Mouse (Mus musculus) v-Abl transformed pro-B cells (cell line): Measurements from ENCODE around the gene Mark2.

ENCODE experiments used
- in situ Hi-C, 2 experiments: fragments of 400-800 bp; cut with MboI; formaldehyde crosslinking; loops; one replicate each; pipeline ENCODE4 v1.15.1; 2025; ENCODE audit not compliant: unreplicated experiment in 2 of 2

The Mark2 gene

DNA sequence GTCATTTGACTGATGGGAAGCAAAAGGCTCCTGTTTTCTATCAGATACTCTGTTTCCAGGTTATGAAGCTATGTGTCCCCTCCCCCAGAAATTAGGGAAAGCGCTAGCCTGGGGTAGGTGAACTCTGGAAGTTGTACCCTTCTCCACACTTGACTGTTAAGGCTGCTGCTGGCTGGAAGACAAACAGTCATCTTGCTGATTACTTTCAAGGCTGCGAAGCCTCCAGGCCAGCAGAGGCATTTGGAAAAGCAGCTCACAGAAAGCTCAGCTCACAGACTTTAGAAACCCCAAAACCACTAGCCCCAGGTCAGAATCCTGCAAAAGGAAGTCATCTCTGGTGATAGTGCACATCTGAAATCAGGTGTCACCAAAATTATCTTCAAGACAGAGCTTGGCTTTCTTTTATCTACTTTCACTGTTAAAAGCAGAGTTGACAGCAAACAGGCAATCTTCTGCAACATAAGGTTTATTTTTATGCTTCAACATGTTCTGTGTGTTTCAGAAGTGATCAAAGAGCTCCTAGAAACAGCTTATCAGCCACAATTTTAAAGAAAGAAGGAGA is 3.8 kb downstream of the Mark2 start:
- in situ Hi-C loops: no loop called here

- in situ Hi-C loops: no loop called here
Observed at GRCm38 (mm10) chr19:7335656-7336055, 6.0 kb downstream of the Mark2 start.

DNA sequence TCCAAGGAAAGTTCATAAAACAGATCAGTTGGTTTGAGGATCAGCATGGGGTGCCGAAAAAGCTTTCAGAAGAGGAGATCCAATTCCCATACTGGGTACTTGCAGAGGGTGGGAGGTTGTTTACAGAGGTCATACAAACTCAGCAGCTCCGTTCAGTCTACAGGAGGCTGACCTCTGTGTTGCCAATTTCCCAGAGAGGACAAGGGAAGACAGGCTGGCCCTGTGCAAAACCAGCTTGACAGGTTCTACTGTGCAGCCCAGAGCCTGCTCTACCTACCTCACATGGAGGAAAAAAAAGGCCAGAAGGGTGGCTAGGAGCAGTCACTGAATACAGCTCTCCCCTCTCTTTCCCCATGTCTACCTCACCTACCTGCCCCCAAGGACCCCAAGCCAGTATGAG is 7.6 kb downstream of the Mark2 start:
- in situ Hi-C loops: loop anchor here in 1 of 2 experiments (5.0 kb wide), 1 partner anchor 47 kb away; no protein-coding TSS in a partner anchor

DNA sequence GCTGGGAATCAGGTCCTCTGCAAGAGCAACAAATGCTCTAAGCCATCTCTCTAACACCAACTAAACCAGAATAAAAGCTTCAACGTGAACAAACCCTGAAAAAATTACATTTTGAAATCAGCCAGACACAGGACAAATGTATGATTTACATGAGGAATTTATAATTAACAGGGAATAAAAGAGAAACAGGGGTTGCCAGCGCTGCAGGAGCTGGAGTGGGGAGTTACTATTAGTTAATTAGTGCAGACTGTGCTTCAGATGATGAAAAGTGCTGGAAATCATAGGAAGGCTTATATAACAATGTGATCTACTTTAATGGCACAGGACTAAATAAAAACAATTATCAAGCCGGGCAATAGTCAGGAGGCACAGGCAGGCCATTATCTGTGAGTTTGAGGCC is 20.3 kb downstream of the Mark2 start:
- in situ Hi-C loops: no loop called here

DNA sequence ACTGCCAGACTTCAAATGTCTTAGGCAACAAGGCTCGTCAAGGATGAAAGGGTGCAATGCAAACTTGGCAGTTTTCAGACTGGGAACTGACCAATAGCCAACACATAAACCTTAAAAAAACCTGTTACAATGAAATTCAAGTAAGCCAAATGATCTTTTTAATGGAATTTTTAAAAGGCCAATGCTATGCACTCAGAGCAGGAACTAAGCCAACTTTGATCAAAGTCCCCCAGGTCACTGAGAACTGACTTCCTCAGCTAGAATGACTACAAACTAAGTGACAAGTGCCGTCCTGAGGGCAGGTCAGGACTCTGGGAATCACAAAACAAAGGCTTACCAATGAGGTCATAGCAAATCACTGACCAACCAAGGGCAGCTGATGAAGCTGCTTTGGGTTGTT is 21.5 kb downstream of the Mark2 start:
- in situ Hi-C loops: no loop called here

- in situ Hi-C loops: no loop called here
Observed at GRCm38 (mm10) chr19:7317716-7318115, 23.9 kb downstream of the Mark2 start.

DNA sequence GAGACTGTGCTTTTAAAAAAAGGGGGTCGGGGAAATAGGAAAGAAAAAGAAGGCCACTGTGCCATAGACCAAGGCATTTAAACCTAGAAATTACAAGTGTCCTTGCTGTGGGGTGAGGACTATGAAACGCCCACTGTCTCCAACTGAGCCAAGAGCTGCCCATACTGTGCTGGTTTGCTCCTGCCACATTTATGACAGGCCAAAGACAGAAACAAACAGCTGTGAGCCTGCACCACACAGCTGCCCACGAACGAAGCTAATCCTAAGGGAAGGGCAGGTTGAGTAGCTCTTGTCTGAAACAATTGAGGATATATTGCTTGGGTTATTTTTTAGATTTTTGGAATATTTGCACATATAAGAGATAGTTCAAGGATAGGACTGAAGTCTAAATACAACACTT is 24.8 kb downstream of the Mark2 start:
- in situ Hi-C loops: no loop called here

GRCm38 (mm10) chr19:7315587-7315984 is 26.1 kb downstream of the Mark2 start:
- in situ Hi-C loops: no loop called here

GRCm38 (mm10) chr19:7314976-7315586 is 26.6 kb downstream of the Mark2 start:
- in situ Hi-C loops: no loop called here

DNA sequence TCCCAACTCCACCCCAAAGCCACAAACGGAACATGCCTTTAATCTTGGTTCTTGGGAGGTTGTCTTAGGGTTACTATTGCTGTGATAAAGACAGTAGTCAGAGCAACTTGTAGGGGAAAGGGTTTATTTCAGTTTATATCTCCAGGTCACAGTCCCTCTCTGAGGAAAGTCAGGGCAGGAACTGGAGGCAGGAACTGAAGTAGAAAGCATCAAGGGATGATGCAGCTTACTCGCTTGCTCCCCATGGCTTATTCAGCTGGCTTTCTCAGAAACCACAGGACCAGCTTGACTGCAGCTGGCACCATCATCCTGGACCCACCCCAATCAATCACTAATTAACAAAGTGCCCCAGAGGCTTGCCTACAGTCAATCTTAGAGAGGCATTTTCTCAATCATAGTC is 28.0 kb downstream of the Mark2 start:
- in situ Hi-C loops: no loop called here

GRCm38 (mm10) chr19:7311306-7311705 is 30.4 kb downstream of the Mark2 start:
- in situ Hi-C loops: no loop called here

DNA sequence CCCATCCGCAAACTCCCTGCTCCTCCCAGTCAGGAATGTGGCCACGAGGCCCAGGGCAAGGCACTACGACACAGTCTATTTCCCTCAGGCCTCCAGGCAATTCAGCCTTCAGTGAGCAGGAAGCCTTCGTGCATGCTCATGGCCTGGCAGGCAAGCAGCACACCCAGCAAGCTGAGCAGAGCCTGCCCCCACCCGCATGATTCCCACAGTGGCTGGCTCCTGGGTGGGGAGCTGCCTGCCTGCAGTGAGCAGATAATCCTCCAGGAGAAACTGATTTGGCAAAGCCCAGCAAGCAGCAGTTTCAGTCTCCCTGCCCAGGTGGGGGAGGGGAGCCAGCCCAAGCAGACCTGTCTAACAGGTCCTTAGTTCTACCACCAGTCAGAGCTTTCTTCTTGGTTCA is 31.0 kb downstream of the Mark2 start:
- in situ Hi-C loops: no loop called here

DNA sequence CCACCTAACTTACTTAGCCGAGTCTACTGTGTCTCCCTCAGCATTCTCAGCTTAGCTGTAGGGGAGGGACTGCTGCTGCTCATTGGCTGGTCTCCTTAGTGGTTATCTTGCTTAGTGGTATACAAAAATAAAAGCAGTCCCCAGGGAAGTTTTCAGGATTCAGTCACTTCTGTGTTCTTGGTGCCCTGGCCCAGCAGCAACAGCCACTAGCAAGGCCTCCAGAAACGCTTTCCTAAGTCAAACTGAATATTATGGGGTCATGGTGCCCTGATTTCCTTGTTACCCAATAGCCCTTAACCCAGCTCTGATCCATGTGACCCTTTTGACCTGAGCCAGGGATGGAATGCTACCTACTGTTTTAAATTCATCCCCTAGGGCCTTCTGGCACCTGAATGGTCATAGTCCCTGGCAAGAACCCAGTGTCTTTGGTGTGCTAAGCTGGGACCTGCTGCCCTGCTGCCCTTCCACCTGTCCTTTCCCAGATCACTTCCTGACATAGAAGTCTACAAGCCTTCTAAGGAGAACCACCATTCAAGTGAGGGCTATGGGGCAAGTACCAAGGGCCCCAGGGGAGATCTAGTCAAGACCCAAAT is 31.8 kb downstream of the Mark2 start:
- in situ Hi-C loops: no loop called here

GRCm38 (mm10) chr19:7307995-7308770 is 33.5 kb downstream of the Mark2 start:
- in situ Hi-C loops: no loop called here

- in situ Hi-C loops: no loop called here
Observed at GRCm38 (mm10) chr19:7306968-7307367, 34.7 kb downstream of the Mark2 start.

- in situ Hi-C loops: no loop called here
Observed at GRCm38 (mm10) chr19:7305380-7306310, 36.0 kb downstream of the Mark2 start.

- in situ Hi-C loops: no loop called here
Observed at GRCm38 (mm10) chr19:7304801-7305200, 36.9 kb downstream of the Mark2 start.

DNA sequence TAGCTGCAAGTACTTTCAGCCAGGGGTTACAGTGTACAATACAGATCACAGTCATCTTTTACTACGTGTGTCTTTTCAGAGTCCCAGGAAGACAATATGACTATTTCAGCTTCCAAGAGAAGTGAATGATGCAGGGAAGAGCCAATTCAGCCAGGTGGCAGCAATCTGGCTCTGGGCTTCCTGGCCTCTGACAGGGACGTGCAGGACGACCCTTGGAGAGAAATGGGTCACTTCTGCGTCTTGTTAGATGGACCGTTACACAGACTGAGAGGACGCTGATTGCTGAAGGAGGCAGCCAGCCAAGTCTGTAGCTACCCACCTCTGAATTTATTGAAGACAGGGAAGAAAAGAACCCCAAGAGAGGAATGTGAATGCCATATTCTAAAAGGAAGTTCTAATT is 37.9 kb downstream of the Mark2 start:
- in situ Hi-C loops: no loop called here

DNA sequence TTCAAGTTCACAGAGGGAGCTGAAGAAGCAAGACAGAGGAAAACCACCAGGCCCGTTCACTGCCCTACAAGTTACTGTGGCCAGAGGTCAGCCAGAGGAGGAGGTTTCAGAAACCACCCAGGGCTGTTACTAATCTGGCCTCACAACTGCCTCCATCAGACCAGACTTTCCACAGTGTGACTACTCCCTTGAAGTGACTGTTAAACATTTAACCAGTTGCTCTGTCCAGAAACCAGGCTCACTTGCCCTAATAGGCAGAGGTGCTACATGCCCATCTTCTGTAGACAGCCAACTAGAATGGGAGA is 39.2 kb downstream of the Mark2 start:
- in situ Hi-C loops: no loop called here

DNA sequence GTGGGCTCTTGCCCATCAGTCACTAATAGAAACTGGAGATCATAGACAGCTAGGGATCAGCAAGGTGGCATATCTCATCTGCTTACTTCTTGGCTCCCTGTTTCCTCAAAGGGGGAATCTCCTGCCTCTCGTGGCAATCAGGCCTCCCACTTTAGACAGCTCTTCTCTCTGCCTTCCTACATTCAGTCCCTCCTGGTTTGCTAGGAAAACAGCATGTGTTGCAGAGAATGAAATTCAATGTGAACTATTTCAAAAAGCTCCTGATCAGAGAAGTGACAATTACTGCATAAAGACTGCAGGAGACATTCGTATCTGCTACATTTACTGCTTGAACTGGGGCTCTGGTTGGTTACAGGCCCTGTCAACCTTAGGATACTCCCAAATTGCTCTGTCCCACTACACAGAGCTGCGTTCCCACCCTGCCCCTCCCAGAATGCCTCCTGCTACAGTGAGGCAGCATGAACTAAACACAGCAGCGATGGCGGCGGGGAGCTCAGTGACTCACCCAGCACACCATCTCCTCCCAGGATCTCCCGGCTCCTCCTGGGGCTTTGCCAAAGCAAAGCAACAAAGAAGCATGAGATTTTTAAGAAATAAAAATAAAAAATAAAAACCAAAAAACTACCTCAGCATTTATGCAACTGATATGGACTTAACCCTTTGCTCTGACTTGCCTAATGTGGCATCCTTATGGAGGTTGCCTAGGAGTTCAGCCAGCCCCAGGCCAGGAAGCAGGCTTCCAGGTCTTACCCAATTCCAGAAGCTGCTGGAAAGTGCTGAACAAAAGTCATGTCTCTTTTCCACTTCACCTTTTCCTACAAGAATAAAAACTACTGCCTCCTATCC is 39.8 kb downstream of the Mark2 start:
- in situ Hi-C loops: no loop called here
